Mouse (Mus musculus): ENCODE results near the gene Dgkh.
A peak's percentile ranks its signal among the peaks of the same experiment; 100 is the strongest.

Gene Dgkh

DNA sequence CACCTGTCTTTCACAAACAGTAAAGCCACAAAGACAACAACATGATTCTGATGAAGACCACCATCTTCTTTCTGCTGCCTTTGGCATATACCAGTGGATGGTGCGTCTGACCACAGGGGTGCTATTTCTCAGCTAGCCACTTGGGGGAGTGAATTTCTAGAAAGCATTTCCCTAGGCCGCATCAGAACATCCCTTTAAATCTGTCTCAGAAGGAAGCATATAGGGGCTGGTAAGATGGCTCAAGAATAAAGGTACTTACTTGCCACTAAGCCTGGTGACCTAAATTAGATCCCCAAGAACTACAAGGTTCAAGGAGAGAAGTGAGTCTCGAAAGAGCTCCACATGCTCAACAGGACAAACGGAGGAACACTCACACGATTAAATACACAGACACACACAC, 119.0 kb downstream of the Dgkh start:
- DNase-seq = peak; percentile 68

DNA sequence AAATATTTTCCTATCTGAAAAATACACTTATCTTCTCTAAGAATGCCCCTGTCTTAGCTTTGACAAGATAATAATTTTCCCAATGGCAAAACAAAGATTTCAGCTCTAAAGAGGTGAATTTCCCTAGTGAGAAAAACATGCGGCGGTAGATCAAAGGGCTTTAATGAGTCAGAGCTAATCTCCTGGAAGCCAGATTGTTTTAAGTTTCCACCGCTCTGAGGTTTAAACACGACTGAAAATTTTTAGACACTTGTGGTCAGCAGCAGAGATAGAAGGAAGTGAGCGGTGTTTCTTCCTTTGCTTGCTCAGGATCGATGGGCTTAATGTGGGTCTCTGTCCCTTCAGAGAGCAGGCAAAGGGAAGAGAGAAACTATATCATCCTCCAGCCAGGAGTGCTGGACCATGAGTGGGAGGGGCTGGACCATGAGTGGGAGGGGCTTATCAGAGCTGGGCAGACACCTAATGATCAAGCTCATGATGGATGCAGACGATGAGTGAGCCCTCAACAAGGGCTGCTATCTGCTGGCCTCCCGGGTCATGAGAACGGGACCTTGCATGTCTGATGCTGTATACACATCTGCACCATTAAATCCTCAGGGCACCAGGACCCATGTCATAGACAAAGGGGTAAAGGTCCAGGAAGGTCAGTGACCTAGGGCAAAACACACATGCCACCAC, 120.3 kb downstream of the Dgkh start:
- DNase-seq = no peak

DNA sequence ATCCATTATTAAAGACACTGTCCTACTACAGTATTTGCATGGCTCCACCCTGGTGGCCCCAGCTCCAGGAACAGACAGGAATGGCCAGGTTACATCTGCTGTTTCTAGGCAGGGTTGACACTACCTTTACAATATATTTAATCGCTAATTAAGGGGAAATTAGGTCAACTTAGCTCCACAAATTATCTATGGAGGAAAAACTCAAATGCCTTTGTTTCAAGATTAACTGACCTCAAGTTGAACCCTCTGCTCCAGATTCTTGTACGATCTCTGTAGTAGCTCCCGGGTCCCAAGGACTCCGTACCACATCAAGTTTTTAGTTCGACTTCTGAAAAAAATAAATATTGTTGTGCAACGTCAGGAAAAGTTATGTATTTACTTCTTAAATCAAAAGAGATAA, 137.7 kb downstream of the Dgkh start:
- peak; percentile 75 for DNase-seq

DNA sequence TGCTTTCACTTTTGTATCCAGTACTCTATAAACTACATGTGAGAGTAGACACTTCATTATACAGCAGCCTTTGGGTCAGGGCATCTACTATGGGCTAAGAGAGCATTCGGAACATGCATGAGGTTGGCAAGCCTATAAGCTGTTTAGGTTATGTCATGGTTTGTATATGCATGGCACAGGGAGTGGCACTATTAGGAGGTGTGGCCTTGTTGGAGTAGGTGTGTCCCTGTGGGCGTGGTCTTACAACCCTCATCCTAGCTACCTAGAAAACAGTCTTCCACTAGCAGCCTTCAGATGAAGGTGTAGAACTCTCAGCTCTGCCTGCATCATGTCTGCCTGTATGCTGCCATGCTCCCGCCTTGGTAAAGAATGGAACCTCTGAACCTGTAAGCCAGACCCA, 139.6 kb downstream of the Dgkh start:
- DNase-seq = no peak

DNA sequence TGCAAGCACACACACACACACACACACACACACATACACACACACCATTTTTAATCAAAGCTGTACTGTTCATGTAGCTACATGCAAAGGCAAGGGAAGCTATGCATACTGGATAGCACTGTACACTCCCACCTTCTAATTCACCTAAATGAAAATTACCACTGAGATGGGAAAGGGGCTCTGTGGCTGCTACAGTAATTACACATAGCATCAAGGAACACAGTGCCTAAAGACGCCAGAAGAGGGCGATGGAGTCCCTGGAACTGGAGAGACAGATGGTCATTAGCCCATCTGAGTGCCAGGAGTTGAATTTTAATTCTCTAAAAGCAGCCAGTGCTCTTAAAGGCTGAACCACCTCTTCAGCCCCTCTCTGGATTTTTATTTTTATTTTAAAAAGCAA, 142.2 kb downstream of the Dgkh start:
- peak; percentile 85 for DNase-seq

DNA sequence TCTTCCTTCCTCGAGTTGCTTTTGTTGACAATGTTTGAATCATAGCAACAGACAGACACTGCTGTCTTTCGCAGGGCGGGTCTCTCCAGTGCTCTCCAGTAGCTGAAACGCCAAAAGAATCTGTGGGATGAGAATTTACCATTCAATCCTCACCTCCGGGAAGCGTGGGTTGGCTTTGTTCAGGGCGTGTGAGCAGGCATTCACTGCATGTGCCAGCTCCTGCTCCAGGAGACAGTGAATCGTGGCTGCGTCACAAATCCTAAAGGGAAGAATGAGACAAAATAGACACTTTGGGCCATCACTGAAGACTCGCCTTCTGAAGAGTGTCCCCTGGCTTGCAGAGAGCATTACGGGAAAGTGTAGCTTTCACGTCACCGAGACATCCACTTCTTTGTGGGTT, 148.4 kb downstream of the Dgkh start:
- no peak for DNase-seq

DNA sequence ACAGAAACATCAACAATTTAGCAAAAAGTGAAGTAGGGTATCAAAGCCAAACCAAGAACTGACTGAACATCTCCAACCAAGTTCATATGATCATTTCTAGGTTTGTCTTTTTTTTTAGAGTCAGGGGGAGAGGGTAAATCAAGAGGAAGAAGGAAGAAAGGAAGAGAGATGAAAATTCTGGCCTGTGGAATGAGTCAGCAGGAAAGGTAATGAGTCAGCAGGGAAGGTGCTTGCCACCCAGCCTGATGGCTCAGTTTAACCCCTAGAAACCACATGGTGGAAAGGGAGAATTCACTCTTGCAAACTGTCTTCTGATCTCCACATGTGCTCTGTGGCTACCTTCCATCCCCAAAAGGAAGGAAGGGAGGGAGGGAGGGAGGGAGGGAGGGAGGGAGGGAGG, 149.4 kb downstream of the Dgkh start:
- no peak for DNase-seq

DNA sequence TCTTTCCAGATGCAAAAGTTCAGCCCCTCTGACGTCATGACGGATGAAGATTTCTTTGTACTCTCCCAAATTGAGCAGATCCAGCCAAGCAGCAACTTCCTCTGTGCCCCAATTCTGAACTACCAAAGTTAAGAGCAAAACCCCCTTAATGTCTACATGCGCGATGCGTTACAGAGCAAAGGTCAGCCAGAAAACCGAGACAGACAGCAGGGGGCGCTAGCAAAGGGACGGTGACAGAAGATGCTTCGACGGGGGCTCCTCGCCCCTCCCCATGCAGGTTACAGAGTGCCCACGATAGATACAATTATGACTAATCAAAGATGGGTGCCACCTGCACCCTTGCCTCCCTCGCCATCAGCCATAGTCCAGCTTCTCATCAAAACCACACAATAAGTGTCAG, 156.7 kb downstream of the Dgkh start:
- DNase-seq = no peak

DNA sequence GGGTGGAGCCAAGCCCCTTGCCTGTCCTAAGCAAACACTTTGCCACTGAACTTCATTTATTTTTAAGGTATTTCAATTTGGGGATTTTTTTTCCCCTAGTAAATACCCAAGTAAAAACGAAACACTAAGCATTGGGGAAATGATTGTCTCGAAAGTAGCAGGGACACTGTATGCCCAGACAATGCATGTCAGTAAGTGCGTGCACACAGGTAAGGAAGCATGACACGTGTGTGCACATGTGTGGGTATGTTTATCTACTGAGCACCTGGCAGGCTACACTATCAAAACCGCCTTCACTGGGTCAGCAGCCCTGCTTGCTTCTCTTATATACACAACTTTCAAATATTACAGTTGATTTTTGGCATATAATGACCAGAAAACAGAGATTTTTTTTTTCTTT, 164.2 kb downstream of the Dgkh start:
- no peak for DNase-seq

DNA sequence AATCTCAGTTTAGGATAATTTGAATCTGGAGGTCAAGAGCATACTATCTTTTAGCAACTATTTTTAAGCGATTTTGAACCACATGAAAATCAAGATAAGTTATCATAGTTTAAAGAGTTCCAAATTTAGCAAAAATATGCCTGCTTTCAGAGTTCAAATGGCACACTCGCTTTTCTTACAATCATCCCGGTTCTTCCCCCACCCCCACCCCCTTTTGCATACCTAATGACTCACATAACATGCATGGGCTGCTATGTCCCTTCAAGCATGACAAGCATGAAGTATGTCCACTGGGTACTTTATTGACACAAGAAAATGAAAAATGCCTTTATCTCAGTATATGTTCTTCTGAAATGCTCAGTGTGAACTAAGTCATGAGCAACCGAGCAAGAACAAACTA, 166.1 kb downstream of the Dgkh start:
- DNase-seq = no peak

DNA sequence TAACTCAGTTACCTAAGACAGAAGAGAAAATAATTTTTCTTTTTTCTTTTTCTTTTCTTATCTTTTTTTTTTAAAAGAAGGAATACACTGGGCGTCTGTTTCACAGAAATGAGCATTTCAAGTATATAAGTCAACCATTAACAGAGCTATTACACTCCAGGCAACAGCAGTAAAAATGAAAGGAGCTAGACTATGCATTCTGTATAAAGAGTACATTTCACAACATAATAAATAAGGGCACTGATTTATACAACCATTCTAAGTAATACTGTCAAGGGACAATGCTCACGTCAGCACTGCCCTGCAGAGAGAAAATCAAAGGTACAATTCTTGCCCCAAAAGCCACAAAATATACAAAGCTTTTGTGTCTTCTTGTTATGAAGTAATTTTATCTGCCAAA, 168.3 kb downstream of the Dgkh start:
- DNase-seq = no peak

DNA sequence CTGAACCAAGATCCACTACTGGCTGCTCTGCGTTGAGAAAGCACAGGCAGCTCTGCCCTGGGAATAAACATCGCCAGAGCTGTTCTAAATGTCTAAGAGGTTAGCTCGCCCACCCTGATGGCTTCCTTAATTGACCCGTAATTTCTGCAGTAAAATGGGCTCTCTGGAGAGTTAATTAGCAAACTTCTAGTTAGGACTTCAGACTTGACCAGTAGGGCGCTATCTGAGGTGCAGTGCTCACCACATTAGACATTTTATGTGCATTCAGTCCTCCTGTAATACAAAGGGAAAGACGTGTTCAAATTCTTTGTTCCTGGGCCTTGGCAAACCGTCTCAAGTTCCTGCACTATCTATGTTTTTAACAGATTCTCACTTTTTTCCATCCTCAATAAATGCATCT, 169.4 kb downstream of the Dgkh start:
- no peak for DNase-seq

DNA sequence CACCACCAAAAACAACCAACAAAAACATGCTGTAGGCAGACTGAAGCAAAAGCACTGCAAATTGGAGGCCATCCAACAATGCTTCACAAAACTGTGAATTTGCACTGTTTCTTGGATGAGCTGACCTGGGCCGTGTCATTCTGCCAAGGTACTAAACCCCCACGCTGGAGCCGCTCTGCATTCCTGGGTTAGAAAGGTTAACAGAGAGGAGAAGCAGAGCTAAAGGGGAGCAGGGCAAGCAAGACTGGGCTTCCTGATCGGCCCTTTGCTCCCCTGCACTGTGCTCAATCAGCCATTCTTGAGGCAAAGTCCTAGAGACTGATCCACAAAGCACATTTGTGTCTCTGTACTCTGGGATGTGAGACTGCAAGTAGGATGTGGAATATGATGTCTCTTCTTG, 170.5 kb downstream of the Dgkh start:
- no peak for DNase-seq

DNA sequence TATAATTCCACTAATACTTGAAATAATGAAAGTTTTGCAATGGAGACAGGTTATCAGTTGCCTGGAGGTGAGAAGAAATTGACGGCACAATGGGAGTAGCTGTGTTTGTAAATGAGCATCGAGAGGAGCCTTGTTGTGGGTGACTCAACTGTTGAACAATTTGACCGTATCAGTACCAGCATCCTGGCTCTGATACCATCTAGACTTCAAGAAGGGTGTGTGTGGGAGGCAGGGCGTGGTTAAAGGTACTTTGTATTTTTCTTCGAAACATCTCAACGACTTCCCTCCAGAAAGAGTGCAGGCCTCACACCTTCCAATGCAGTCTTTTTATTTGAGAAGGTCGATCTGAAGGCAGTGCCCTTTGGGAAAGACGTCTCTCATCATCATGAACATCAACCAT, 173.5 kb downstream of the Dgkh start:
- DNase-seq = no peak

DNA sequence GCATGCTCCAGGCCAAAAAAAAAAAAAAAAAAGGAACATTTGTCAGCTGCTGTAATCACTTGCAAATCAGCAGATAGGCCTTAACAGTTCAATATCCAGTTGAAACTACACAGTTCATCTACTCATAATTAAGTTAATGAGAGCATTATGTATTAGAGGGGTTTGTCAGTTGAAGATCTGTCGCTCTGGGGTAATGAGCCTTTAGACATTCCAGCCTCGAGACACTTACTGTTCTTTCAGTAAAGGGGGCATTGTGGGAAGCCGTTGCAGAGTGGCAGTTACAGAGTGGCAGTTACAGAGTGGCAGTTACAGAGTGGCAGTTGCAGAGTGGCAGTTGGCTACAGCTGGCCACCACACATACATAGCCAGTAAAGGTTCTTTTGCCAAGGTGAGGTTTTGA, 177.7 kb downstream of the Dgkh start:
- peak; percentile 78 for DNase-seq

DNA sequence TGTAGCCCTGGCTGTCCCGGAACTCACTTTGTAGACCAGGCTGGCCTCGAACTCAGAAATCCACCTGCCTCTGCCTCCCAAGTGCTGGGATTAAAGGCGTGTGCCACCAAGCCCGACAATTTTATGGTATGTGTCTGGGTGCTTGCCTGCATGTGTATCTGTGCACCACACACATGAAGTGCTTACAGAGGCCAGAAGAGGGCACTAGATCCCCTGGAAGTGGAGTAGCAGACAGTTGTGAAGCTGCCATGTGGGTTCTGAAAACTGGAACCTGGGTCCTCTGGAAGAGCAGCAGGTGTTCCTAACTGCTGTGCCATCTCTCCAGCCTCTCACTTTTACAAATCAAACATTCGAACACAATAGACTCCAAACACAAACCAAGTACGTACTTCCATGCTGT, 178.9 kb downstream of the Dgkh start:
- DNase-seq = no peak

DNA sequence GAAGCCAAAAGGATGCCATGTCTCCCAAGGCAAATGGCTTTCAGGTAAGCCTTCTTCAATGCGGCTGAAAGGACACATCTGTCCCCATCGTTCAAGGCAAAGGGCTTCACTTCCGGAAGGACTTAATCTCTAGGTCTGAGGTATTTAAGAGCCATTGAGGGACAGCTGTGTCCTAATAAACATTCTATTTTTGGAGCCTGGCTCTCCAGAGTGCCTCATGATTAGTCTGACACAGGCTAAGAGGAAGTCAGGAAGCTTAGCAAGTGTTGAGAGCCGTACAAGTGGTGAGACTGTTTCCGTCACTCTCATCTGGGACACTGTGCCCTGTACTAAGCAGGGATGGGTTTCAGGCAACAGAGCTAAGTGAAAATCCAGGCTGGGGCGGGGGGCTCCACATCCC, 183.8 kb downstream of the Dgkh start:
- no peak for DNase-seq

DNA sequence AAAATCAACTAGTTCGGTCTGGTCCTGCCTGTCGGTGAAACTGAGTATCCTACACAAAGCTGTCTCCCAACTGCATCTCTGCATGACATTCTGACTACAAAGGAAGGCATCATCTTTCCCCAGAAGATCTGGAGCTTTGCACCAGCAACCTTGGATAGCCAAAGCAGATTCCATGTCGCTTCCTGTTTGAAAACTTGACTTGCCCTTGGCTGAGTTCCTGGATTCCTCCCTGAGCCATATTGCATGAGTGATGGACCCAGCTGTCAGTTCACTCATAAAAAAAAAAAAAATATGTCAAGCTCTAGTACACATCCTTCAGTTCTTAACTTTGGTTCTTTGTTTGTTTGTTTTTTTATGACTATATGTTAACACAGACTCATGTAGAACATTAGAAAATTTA, 191.3 kb downstream of the Dgkh start:
- DNase-seq = no peak

DNA sequence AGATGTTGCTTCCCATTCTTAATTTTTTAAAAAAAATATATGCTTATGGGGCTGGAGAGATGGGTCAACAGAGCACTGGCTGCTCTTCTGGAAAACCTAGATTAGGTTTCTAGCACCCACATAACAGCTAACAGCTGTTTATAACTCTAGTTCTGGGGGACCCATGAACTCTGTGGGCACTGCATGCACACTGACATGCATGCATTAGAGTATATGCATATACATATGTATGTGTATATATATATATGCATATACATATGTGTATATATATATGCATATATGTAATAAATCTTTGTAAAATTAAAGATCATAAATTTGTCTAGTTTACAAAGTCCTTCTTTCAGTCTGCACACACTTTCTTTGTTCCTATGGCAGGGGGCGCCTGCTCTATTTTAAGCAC, 192.8 kb downstream of the Dgkh start:
- no peak for DNase-seq

DNA sequence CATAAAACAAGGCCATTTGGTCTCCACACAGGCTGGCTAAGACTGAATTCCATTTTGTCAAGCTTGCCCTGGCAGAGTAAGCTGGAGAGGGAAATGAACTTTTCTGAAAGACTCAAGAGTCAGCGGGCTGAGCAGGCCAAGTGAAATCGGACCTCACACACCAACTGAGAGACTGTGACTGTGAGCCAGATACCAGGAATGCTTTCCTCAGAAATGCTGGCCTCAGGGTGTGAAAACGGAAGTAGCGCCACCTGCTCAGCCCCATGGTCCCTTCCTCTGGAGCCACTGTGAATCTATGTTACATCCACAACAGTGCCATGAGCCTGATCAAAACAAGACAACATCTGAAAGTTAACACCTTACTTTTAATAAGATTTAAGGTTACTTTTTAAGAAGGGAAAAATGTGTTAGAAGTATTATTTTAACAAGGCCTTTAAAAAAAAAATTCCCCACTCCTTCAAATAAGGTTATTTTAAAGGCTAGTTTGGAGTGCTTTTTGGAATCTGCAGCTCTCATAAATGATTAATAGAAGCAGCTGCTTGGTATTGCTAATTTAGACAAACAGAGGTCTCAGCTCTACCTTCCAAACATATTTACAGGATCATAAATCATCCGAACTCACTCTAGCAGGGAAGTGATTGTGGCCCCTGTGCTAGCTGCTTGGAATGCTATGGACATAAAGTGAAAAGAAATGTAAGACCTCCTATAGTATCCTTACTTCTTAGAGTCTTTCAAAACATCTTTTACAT, 193.8 kb downstream of the Dgkh start:
- no peak for DNase-seq

DNA sequence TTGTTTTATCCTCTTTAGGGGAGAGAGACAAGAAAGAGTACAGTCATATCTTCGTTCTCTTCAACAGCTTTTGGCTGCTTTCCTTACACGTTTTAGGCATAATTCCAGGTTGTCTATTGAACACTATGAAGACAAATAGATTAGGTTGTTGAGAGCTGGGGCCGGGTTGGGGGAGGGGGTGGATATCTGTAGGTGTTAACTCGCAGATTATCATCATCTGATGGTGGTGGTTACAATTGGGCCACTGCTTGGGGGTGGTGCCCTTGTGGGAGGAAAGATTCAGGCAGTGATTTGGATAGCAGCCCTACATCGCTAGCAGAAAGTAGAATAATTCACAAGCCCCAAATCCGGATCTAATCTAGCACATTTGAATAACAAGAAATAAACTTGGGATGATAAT, 195.0 kb downstream of the Dgkh start:
- DNase-seq = no peak

DNA sequence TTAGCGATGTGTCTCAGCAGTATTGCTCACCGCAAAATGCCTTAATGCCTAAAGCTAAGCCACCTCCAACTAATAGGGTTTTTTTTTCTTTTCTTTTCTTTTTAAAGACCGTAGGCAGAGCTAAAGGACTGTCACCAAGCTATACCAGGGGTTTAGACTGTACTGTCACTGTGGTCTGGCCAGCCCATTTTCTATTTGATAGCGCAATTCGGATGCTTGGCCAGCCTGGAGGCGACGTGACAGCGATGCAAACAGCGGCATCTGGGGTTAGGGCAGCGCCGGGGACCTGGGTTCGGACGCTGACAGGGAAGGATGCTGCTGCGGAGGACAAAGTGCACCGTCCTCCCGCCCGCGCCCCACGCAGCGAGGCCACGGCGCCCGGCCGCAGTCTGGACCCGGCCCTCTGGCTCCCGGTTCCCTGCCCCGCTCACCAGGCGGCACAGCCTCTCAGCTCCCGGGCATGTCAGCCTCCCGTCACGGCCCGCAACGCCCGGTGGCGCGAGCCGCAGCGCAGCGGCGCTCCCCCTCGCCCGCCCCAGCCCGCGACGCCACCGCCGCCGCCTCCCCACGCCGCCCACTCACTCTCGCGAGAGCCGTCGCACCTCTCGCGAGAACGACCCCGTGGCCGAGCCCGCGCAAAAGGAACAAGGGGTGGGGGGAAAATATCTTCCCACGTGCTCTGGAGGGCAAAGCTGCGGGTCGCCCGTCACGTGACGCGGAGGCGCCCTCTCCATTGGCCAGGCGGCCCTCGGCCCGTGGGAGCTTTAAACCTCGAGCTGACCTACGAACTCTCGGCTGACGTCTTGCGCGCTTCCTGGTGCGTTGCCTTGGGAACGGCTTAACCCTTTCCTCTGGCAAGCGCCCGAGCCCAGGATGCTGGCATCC, 196.1 kb downstream of the Dgkh start, which contains the start of gene Akap11:
Gene Akap11, minus strand, starts transcription at position 528 of the 885 bp plus-strand sequence.
- peak; percentile 99 for DNase-seq

DNA sequence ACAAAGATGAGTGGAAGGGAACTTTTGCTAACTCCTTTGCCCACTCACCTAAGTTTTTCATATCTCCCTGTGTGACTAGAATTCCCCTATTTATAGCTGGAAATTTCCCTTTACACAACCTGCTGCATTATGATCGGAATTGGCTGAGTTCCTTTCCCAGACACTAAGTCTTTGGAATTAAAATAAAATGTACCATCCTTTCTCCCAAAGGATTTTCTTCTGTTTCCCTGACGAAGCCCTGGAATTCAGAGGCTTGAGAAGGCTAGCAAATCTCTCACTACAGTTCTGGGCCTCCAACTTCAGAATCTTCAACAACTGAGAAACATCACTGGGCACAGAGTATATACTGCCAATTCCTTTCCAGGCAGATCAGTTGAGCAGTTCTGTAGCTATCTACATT, 197.2 kb downstream of the Dgkh start:
- DNase-seq = no peak

DNA sequence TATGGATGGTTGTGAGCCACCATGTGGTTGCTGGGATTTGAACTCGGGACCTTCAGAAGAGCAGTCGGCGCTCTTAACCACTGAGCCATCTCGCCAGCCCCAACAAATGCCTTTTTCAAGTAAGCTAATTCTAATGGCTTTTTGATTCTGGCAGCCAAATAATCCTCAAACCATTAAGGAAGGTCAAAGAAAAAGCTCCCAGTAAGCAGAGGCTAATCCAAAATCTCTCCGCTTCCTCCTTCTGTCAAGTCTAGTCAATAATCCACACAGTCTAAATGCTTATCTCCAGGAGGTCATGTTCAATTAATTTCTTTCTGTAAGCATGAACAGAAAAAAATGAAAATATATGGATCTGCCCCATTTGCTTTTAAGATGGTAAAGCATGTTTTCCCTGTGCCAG, 197.9 kb downstream of the Dgkh start:
- DNase-seq = peak; percentile 72

All from retina, postnatal 1 day (tissue).